Mouse (Mus musculus): ENCODE measurements at regions not wholly inside any gene's neighbourhood (a gene's known extent, or its start where the extent isn't known, plus 50 kb on each side); places are given as distances from the start of the nearest gene placed in this dataset.

GRCm38 (mm10) chr13:111977769-111978674 lies 169.2 kb upstream of the Map3k1 start:
- DNase-seq (ENCODE audit: low spot score in 2 of 2), result no peak

- no peak for DNase-seq (ENCODE audit: low spot score in 2 of 2)
Measured at GRCm38 (mm10) chr13:111978675-111979020, 169.9 kb upstream of the Map3k1 start.

- no peak for DNase-seq (ENCODE audit: low spot score in 2 of 2)
Measured at GRCm38 (mm10) chr13:111979428-111980204, 170.8 kb upstream of the Map3k1 start.

- no peak for DNase-seq (ENCODE audit: low spot score in 2 of 2)
Measured at GRCm38 (mm10) chr13:111980205-111980595, 171.4 kb upstream of the Map3k1 start.

- no peak for DNase-seq (ENCODE audit: low spot score in 2 of 2)
Measured at GRCm38 (mm10) chr13:111981103-111981502, 172.3 kb upstream of the Map3k1 start.

GRCm38 (mm10) chr13:111982796-111983460 lies 174.1 kb upstream of the Map3k1 start:
- no peak for DNase-seq (ENCODE audit: low spot score in 2 of 2)

- no peak for DNase-seq (ENCODE audit: low spot score in 2 of 2)
Measured at GRCm38 (mm10) chr13:111984081-111984574, 175.3 kb upstream of the Map3k1 start.

- DNase-seq (ENCODE audit: low spot score in 2 of 2), result no peak
Measured at GRCm38 (mm10) chr13:111985406-111985805, 176.6 kb upstream of the Map3k1 start.

- DNase-seq (ENCODE audit: low spot score in 2 of 2), result no peak
Measured at GRCm38 (mm10) chr13:111986681-111987080, 177.9 kb upstream of the Map3k1 start.

GRCm38 (mm10) chr13:111987420-111987819 lies 178.6 kb upstream of the Map3k1 start:
- DNase-seq (ENCODE audit: low spot score in 2 of 2), result no peak

- no peak for DNase-seq (ENCODE audit: low spot score in 2 of 2)
Measured at GRCm38 (mm10) chr13:111990913-111991534, 182.2 kb upstream of the Map3k1 start.

- DNase-seq (ENCODE audit: low spot score in 2 of 2), result no peak
Measured at GRCm38 (mm10) chr13:111992075-111992847, 183.5 kb upstream of the Map3k1 start.

GRCm38 (mm10) chr13:111994862-111995490 lies 186.2 kb upstream of the Map3k1 start:
- no peak for DNase-seq (ENCODE audit: low spot score in 2 of 2)

- DNase-seq (ENCODE audit: low spot score in 2 of 2), result no peak
Measured at GRCm38 (mm10) chr13:111995716-111996115, 186.9 kb upstream of the Map3k1 start.

GRCm38 (mm10) chr13:111996910-111997309 lies 188.1 kb upstream of the Map3k1 start:
- peak in 1 of 2 experiments; percentile 7 for DNase-seq (ENCODE audit: low spot score in 2 of 2)

GRCm38 (mm10) chr13:111997980-111998945 lies 189.5 kb upstream of the Map3k1 start:
- DNase-seq (ENCODE audit: low spot score in 2 of 2), result no peak

GRCm38 (mm10) chr13:111999647-112000292 lies 191.0 kb upstream of the Map3k1 start:
- DNase-seq (ENCODE audit: low spot score in 2 of 2), result no peak

GRCm38 (mm10) chr13:112000293-112000665 lies 191.5 kb upstream of the Map3k1 start:
- DNase-seq (ENCODE audit: low spot score in 2 of 2), result no peak

- no peak for DNase-seq (ENCODE audit: low spot score in 2 of 2)
Measured at GRCm38 (mm10) chr13:112000696-112001095, 191.9 kb upstream of the Map3k1 start.

Data from right cerebral cortex, postnatal 36 days (tissue).